Mouse (Mus musculus) c-Kit-positive CD71-negative TER-119-negative erythroid progenitor cells, embryonic 14.5 days (primary cell): ENCODE results near the gene Srgap1.
A peak's percentile ranks its signal among the peaks of the same experiment; 100 is the strongest.

Experiments used
- DNase-seq: peaks from one replicate; pipeline ENCODE4 v3.0.0-alpha.2; 2013; ENCODE audit warnings: low read depth

Gene Srgap1

DNA sequence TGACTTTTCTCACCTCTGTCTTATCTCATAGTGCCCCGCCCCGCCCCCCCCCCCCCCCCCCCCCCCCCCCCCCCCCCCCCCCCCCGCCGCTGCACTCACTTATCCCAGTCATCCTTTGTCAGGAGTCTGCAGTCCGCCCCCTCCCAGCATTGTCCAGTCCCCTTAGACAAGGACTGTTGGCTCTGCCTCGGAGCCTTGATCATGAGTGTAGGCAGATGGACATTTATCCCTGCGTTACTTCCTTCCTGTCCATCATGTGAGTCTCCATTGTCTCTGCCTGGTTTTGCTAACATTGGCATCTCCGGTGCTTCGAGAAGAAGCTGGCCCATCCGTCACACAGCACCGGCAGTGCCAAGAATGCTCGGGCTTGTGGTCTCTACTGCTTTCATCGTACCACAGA is 283.9 kb downstream of the Srgap1 start:
- DNase-seq, result no peak

- no peak for DNase-seq
Measured at GRCm38 (mm10) chr10:121762141-121762540, 285.0 kb downstream of the Srgap1 start.

GRCm38 (mm10) chr10:121759095-121759494 is 288.0 kb downstream of the Srgap1 start:
- no peak for DNase-seq

DNA sequence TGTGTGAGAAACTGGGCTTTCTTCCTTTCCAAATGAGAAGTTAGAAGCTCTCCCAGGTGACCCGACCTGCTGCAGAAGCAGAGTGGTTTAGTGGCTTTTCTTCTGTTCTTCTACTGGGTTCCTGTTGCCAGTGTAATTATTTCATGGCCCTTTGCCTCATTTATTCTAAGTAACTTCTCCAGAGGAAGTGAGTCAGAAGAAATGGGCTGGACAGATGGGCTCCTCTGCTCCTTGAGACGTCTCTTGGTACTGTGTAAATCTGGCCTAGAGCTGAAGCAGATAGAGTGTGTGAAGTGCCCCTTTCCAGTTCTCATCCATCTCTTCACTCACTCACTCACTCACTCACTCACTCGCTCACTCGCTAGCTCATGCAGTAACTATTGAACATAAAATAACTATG is 290.4 kb downstream of the Srgap1 start:
- DNase-seq, result no peak

- DNase-seq, result no peak
Measured at GRCm38 (mm10) chr10:121755822-121756221, 291.3 kb downstream of the Srgap1 start.

- DNase-seq, result no peak
Measured at GRCm38 (mm10) chr10:121754237-121754636, 292.9 kb downstream of the Srgap1 start.

- DNase-seq, result no peak
Measured at GRCm38 (mm10) chr10:121750175-121750574, 296.9 kb downstream of the Srgap1 start.

DNA sequence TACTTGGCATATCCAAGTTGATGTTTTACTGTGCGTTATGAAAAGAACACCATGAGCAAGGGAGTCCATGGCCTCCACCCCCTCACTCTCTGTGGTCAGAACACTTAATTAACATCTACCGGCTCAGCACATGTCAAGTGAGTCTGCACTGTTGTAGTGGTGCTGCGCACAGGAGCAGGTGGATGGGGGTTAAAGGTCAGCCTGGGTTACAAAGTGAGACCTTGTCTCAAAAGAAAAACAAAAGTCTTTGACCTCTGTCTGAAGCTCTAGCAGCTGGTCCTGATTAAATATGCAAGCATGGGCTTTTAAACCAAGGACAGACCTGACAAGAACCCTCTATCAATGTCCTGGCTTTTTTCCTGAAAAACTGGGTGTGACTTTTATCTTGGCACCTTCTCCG is 304.8 kb downstream of the Srgap1 start:
- DNase-seq, result no peak

- peak; percentile 65 for DNase-seq
Measured at GRCm38 (mm10) chr10:121739548-121740505, 307.3 kb downstream of the Srgap1 start, which contains the start of gene BC048403. TSS of gene BC048403 (plus strand) at chr10:121739937.

DNA sequence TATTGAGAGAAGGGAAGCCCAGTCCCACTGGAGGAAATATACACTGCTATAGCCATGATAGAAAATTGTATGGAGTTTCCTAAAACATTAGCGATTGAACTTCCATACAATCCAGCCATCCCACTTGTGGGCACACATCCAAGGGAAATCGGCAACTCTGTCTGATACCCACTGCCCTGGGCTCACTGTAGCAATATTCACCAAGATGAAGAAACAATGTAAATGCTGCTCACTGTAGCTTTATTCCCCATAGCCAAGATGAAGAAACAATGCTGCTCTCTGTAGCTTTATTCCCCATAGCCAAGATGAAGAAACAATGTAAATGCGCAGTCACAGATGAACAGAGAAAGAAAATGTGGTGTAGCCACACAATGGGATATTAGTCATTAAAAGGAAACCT is 309.9 kb downstream of the Srgap1 start:
- DNase-seq, result no peak

- DNase-seq, result no peak
Measured at GRCm38 (mm10) chr10:121732542-121732941, 314.6 kb downstream of the Srgap1 start.

DNA sequence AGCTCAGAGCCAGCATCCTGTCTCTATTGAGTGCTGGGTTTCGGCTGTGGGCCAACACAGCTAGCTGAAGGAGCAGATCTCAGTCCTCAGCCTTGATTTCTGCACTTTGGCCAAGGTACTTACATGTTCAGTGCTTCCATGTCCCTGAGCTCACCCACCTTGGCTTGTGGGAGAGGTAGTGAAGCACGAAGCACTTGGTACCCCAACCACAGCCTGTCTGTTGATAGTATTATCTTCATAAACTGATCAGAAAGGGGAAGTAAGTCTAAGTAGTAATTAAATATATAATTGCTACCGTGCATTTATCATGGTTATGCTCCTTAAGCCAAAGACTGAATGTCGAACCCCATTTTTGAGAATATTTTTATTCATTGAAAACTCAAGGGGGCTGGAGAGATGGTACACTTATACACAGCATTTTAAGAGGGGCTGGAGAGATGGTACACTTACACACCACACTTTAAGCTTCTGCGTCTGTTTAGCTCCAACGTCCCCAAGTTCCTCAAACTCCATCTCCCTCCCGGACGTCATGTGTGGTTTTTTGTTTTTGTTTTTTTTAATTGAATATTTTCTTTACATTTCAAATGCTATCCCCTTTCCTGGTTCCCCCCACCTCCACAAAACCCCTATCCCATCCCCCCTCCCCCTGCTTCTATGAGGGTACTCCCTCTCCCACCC is 315.9 kb downstream of the Srgap1 start:
- no peak for DNase-seq
